Mouse (Mus musculus) heart, adult 2 months (tissue): ENCODE measurements at regions not wholly inside any gene's neighbourhood (a gene's known extent, or its start where the extent isn't known, plus 50 kb on each side); places are given as distances from the start of the nearest gene placed in this dataset.

Source experiments
- DNase-seq, 2 experiments: peaks; one replicate each; pipeline ENCODE4 v3.0.0; 2021
- H3K27ac ChIP-seq: fragments of 200-600 bp; 2 replicates; pipeline ENCODE4 v1.8.1; 2022
- H3K27me3 ChIP-seq: fragments of 200-500 bp; 2 replicates; pipeline ENCODE4 v1.6.1; 2012; ENCODE audit warnings: mild to moderate bottlenecking, low read length, inconsistent platforms, mixed read lengths; ENCODE audit not compliant: control insufficient read depth, insufficient read depth
- H3K36me3 ChIP-seq: fragments of 200-500 bp; 2 replicates; pipeline ENCODE4 v1.6.1; 2012; ENCODE audit warnings: low read length, inconsistent platforms; ENCODE audit not compliant: control insufficient read depth, insufficient read depth
- H3K4me1 ChIP-seq: fragments of 200-500 bp; 2 replicates; pipeline ENCODE4 v1.6.1; 2011; ENCODE audit warnings: low read length; ENCODE audit not compliant: control insufficient read depth, insufficient read depth
- H3K4me3 ChIP-seq: fragments of 200-600 bp; 2 replicates; pipeline ENCODE4 v1.8.1; 2022
- H3K79me2 ChIP-seq: fragments of 200-500 bp; replicated peaks from 2 replicates; pipeline ENCODE4 v1.6.1; 2012; ENCODE audit warnings: mild to moderate bottlenecking, inconsistent platforms, low read length, moderate library complexity, mixed read lengths; ENCODE audit not compliant: control insufficient read depth, insufficient read depth
- H3K9ac ChIP-seq: fragments of 200-500 bp; 2 replicates; pipeline ENCODE4 v1.6.1; 2012; ENCODE audit warnings: low read depth, mild to moderate bottlenecking, control low read depth, inconsistent platforms, low read length, mixed read lengths
- CTCF ChIP-seq: fragments of 200-600 bp; IDR thresholded peaks from 2 replicates; pipeline ENCODE4 v1.8.1; 2022; ENCODE audit warnings: antibody characterized with exemption, mild to moderate bottlenecking, moderate library complexity
- EP300 ChIP-seq: fragments of 200-500 bp; IDR thresholded peaks from 2 replicates; pipeline ENCODE4 v1.6.1; 2011; ENCODE audit warnings: low read depth, low read length, control low read depth; ENCODE audit not compliant: insufficient read depth
- POLR2A ChIP-seq: fragments of 200-500 bp; IDR thresholded peaks from 2 replicates; pipeline ENCODE4 v1.6.1; 2011; ENCODE audit warnings: mild to moderate bottlenecking, low read depth, low read length, control low read depth; ENCODE audit not compliant: insufficient read depth
- WGBS: fragments of 180-500 bp; shearing (Covaris S2); methylation state at CpG from one replicate; pipeline ENCODE4 v1.1.7; 2018; 5-methylcytosine and 5-hydroxymethylcytosine counted together
- intact Hi-C: fragments of 180-260 bp; cut with DNase I; formaldehyde crosslinking; loops from one replicate; pipeline ENCODE4 v1.15.1; 2025

GRCm38 (mm10) chr1:95762244-95762643 is 94.9 kb upstream of the St8sia4 start:
- intact Hi-C loops, result loop anchor here (2.0 to 10.0 kb wide), 5 partner anchors 93 to 450 kb away; partner anchors contain the start of gene Fam174a
- Histone ChIP-seq H3K79me2 (no peaks in the 10 kb centered on the region), H3K27me3 (no peaks in the 10 kb centered on the region), H3K36me3 (no peaks in the 10 kb centered on the region), H3K4me3 (no peak overlapping the region), H3K9ac (no peak overlapping the region), H3K4me1 (no peaks in the 10 kb centered on the region; the same call in 1 of the 2 replicates), H3K27ac (peak overlapping the region; percentile 47; the same call in 1 of the 2 replicates)
- TF ChIP-seq POLR2A (no peak), EP300 (no peak), CTCF (no peak; the same call in 1 of the 2 replicates)
- WGBS, result under 1% methylated on average over 2 of the region's 2 CpGs
- peak; percentile 69 for DNase-seq

DNA sequence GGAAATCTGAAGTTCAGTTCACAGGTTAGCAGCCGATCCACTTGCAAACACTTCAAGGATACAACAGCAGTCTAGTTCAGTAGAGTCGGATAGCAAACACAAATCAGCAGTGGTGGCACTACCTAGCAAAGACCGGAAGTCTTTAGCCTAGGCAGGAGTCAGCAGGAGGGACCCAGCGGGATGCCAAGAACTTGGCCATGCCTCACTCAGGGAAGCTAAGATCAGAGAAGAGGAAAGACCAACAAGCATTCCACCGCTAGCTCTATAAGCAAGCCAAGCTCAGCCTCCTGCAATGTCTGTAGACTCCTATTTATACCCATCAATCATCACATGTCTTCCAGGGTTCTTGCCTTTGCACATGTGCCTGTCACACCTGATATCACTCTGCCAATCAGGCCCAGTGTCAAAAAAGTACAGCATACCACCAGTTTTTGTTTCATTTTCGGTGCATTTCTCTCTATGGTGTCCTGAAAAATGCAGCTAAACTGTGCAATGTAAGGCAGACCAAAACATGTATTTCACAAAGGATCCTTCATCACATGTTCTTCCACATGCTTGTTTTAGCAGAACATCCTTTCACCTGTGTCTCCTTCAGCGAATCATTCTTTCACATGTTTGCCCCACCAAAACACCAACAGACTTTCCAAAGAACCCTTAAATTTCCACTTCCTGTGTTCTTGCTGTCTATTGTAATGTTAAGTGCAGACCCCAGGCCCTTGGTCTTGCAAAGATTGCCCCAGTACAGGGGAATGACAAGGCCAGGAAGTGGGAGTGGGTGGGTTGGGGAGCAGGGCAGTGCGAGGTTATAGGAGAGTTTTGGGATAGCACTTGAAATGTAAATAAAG is 86.9 kb upstream of the St8sia4 start:
- Histone ChIP-seq H3K79me2 (no peaks in the 10 kb centered on the region), H3K27ac (no peak overlapping the region), H3K4me1 (no peaks in the 10 kb centered on the region), H3K27me3 (no peaks in the 10 kb centered on the region), H3K9ac (no peak overlapping the region), H3K36me3 (no peaks in the 10 kb centered on the region), H3K4me3 (no peak overlapping the region)
- TF ChIP-seq CTCF (no peak), EP300 (no peak), POLR2A (no peak)
- intact Hi-C loops, result no loop called here
- WGBS, result 75% methylated on average over 8 of the region's 8 CpGs
- DNase-seq, result no peak

DNA sequence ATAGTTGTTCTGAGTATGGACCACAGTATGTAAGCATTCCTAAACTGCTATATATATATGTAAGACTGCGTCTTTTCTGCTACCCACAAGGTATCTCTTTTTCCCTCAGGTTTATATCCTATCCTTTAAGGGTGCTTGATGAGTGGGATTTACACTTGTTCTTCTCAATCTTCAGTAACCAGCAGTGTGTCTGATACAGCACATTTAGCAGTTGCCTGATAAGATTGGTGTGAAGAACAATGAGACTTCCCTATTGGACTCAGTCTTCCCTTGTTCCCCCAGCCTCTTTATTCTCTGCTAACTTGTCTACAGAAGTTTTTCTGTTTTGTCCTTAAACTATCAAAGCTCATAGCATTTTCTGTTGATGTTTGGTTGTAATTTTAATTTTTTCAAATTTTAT is 86.1 kb upstream of the St8sia4 start:
- Histone ChIP-seq H3K27me3 (no peaks in the 10 kb centered on the region), H3K79me2 (no peaks in the 10 kb centered on the region), H3K4me3 (no peak overlapping the region), H3K27ac (no peak overlapping the region), H3K36me3 (no peaks in the 10 kb centered on the region), H3K4me1 (no peaks in the 10 kb centered on the region), H3K9ac (no peak overlapping the region)
- TF ChIP-seq POLR2A (no peak), CTCF (no peak), EP300 (no peak)
- no peak for DNase-seq
- 92% methylated on average over 1 of the region's 1 CpGs for WGBS
- intact Hi-C loops, result no loop called here

- WGBS, result 88% methylated on average over 1 of the region's 1 CpGs
- no peak for DNase-seq
- H3K9ac ChIP-seq, result no peak overlapping the region
- H3K4me3 ChIP-seq, result no peak overlapping the region
- TF ChIP-seq POLR2A (no peak), EP300 (no peak), CTCF (no peak)
- H3K27ac ChIP-seq, result no peak overlapping the region
- H3K27me3 ChIP-seq, result no peaks in the 10 kb centered on the region
- H3K4me1 ChIP-seq, result no peaks in the 10 kb centered on the region
- intact Hi-C loops, result no loop called here
- no peaks in the 10 kb centered on the region for H3K79me2 ChIP-seq
- H3K36me3 ChIP-seq, result no peaks in the 10 kb centered on the region
These were observed 81.6 kb upstream of the St8sia4 start for GRCm38 (mm10) chr1:95748940-95749339.

GRCm38 (mm10) chr1:95747287-95747686 is 79.9 kb upstream of the St8sia4 start:
- Histone ChIP-seq H3K4me1 (no peaks in the 10 kb centered on the region), H3K36me3 (no peaks in the 10 kb centered on the region), H3K27me3 (no peaks in the 10 kb centered on the region), H3K4me3 (no peak overlapping the region), H3K79me2 (no peaks in the 10 kb centered on the region), H3K9ac (no peak overlapping the region), H3K27ac (no peak overlapping the region)
- no peak for DNase-seq
- TF ChIP-seq POLR2A, result no peak
- TF ChIP-seq EP300, result no peak
- no peak for TF ChIP-seq CTCF
- intact Hi-C loops, result no loop called here
- WGBS, result 45% methylated on average over 2 of the region's 2 CpGs

DNA sequence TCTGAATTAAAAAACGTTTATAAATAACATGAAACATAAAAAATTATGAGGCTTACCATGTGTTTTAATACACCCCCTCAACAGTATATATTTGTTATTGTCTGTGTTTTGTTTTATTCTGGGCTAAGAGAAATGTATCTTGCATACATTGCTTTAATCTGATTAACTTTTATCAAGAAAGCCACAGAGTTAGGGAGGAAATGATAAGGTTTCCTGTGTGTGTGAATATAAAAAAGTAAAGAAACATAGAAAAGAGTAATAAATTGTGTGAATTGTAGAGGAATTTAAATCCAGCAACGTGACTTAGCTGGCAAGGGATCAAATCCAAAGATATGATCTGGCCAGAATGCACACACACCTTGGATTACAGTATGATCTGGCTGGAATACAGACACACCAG is 77.1 kb upstream of the St8sia4 start:
- Histone ChIP-seq H3K4me3 (no peak overlapping the region), H3K27me3 (no peaks in the 10 kb centered on the region)
- TF ChIP-seq EP300, result no peak
- no peak for TF ChIP-seq POLR2A
- TF ChIP-seq CTCF, result no peak

More for the DNA sequence above, 77.1 kb upstream of the St8sia4 start:
- intact Hi-C loops, result no loop called here
- Histone ChIP-seq H3K4me1 (no peaks in the 10 kb centered on the region), H3K27ac (no peak overlapping the region), H3K79me2 (no peaks in the 10 kb centered on the region), H3K9ac (no peak overlapping the region), H3K36me3 (no peaks in the 10 kb centered on the region)
- DNase-seq, result no peak
- 29% methylated on average over 2 of the region's 2 CpGs for WGBS
